Mouse (Mus musculus) neural tube, embryonic 14.5 days (tissue): ENCODE data around the gene Zbtb8a. TPM values are rescaled to one million over a fixed set of nuclear protein-coding genes. Genes with fewer than 3 reads are reported as not detected.
"Not testable (repeated sequence)": the region's sequence is repeated elsewhere in the genome, so short reads cannot be mapped to it uniquely, and the experiment has no call there.

Source experiments
- ATAC-seq: fragments of 200-750 bp; cut with Nextera tagmentation; 2 replicates; pipeline ENCODE4 v1.8.0; 2017; ENCODE audit warnings: low read depth, mild to moderate bottlenecking, moderate TSS enrichment, moderate library complexity
- H3K27ac ChIP-seq: fragments of 300-500 bp; sonication (generic); 2 replicates; pipeline ENCODE4 v1.5.1; 2014; ENCODE audit warnings: low read depth, mild to moderate bottlenecking, control low read depth, low read length, moderate library complexity, mixed read lengths
- H3K27me3 ChIP-seq: fragments of 300-500 bp; sonication (generic); 2 replicates; pipeline ENCODE4 v1.6.1; 2014; ENCODE audit warnings: low read length; ENCODE audit not compliant: control insufficient read depth, insufficient read depth
- H3K36me3 ChIP-seq: fragments of 300-500 bp; sonication (generic); 2 replicates; pipeline ENCODE4 v1.6.1; 2014; ENCODE audit warnings: low read length, mixed read lengths; ENCODE audit not compliant: control insufficient read depth, insufficient read depth
- H3K4me1 ChIP-seq: fragments of 300-500 bp; sonication (generic); 2 replicates; pipeline ENCODE4 v1.6.1; 2014; ENCODE audit warnings: low read length; ENCODE audit not compliant: control insufficient read depth, insufficient read depth
- H3K4me2 ChIP-seq: fragments of 300-500 bp; sonication (generic); 2 replicates; pipeline ENCODE4 v1.6.1; 2014; ENCODE audit warnings: mild to moderate bottlenecking, low read depth, low read length, control low read depth
- H3K4me3 ChIP-seq: fragments of 300-500 bp; sonication (generic); 2 replicates; pipeline ENCODE4 v1.5.1; 2014; ENCODE audit warnings: low read depth, low read length, control low read depth, mixed read lengths
- H3K9ac ChIP-seq: fragments of 300-500 bp; sonication (generic); replicated peaks from 2 replicates; pipeline ENCODE4 v1.6.1; 2014; ENCODE audit warnings: low read depth, mild to moderate bottlenecking, control low read depth, low read length, mixed read lengths
- H3K9me3 ChIP-seq: fragments of 300-500 bp; sonication (generic); 2 replicates; pipeline ENCODE4 v1.6.1; 2016; ENCODE audit warnings: low read length; ENCODE audit not compliant: control insufficient read depth
- whole genome bisulfite sequencing: fragments of 180-500 bp; shearing (Covaris S2); extraction: QIAGEN DNeasy Blood & Tissue Kit; methylation state at CpG from one replicate; pipeline ENCODE4 v1.1.7; 2014; 5-methylcytosine and 5-hydroxymethylcytosine counted together
- polyA plus RNA-seq: library from polyadenylated mRNA; unstranded; fragments of >200 nt; fragmentation: Nextera tagmentation; extraction: Ambion mirVana; gene quantifications from 2 replicates; pipeline ENCODE4 v1.2.1, GENCODE M21; 2014

Gene Zbtb8a
- polyA plus RNA-seq, 1 experiment from 2014 or later = 18.0 TPM

DNA sequence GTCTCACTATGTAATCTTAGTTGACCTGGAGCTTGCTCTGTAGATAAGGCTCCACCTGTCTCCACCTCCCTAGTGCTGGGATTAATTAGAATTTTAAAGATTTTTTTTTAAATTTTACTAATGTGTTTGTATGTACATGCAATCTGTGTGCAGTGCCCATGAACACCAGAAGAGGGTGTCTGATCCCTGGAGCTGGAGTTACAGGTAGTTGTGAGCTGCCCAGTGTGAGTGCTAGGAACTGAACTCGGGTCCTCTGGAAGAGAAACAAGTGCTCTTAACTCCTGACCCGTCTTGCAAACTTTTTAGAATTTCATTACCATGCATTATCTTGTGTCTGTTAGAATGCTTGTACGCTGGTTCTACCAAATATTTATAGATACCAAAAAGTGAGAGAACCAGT, 6.5 kb downstream of the Zbtb8a start:
- ATAC-seq = no peak
- H3K27me3 ChIP-seq = no peaks in the 10 kb centered on the region
- no peak overlapping the region for H3K4me2 ChIP-seq
- no peak overlapping the region for H3K9ac ChIP-seq
- H3K27ac ChIP-seq = no peak overlapping the region
- H3K4me1 ChIP-seq = no peaks in the 10 kb centered on the region
- H3K36me3 ChIP-seq = no peaks in the 10 kb centered on the region
- 95% methylated on average over 3 of the region's 3 CpGs for WGBS
- H3K4me3 ChIP-seq = no peak overlapping the region
- no peaks in the 10 kb centered on the region for H3K9me3 ChIP-seq

DNA sequence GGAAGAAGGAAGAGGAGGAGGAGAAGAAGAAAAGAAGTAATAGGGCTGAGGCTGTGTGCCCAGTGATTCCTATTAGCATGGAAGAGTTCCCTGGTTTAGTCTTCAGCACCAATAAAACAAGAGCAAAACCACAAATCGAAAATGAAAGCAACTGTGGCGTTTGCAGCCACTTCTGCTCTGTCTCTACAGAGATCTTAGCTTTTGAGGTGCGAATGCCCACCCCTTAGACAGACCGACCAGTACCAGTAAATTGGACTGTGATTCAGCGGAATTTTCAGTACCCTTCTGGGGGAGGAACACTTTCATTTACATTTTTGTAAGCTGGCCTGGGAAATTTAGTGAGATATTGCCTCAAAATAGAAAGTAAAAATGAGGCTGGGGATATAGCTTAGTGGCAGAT, 12.7 kb downstream of the Zbtb8a start:
- 87% methylated on average over 5 of the region's 5 CpGs for WGBS

GRCm38 (mm10) chr4:129364379-129364778, 13.5 kb downstream of the Zbtb8a start:
- Histone ChIP-seq H3K27me3 (no peaks in the 10 kb centered on the region), H3K9me3 (no peaks in the 10 kb centered on the region), H3K27ac (no peak overlapping the region), H3K4me1 (no peaks in the 10 kb centered on the region), H3K4me2 (no peak overlapping the region), H3K36me3 (peaks cover 5% of the 10 kb centered on the region; the same call in 1 of the 2 replicates), H3K4me3 (no peak overlapping the region), H3K9ac (no peak overlapping the region)
- WGBS = 92% methylated on average over 3 of the region's 3 CpGs
- ATAC-seq = no peak

More for the DNA sequence above, 12.7 kb downstream of the Zbtb8a start:
- Histone ChIP-seq H3K27me3 (no peaks in the 10 kb centered on the region), H3K4me1 (no peaks in the 10 kb centered on the region), H3K4me3 (no peak overlapping the region), H3K4me2 (no peak overlapping the region), H3K27ac (no peak overlapping the region), H3K9me3 (no peaks in the 10 kb centered on the region), H3K9ac (no peak overlapping the region), H3K36me3 (no peaks in the 10 kb centered on the region)
- ATAC-seq = no peak

- no peaks in the 10 kb centered on the region for H3K4me1 ChIP-seq
- peaks cover 6% of the 10 kb centered on the region; the same call in 1 of the 2 replicates for H3K36me3 ChIP-seq
- no peak for ATAC-seq
- no peaks in the 10 kb centered on the region for H3K27me3 ChIP-seq
- H3K4me2 ChIP-seq = no peak overlapping the region
- H3K9ac ChIP-seq = no peak overlapping the region
- WGBS = 93% methylated on average over 9 of the region's 9 CpGs
- no peak overlapping the region for H3K27ac ChIP-seq
- no peak overlapping the region for H3K4me3 ChIP-seq
- no peaks in the 10 kb centered on the region for H3K9me3 ChIP-seq
Observed at GRCm38 (mm10) chr4:129363463-129363862, 14.5 kb downstream of the Zbtb8a start.

- 84% methylated on average over 5 of the region's 5 CpGs for WGBS
- H3K9me3 ChIP-seq = no peaks in the 10 kb centered on the region
- H3K27ac ChIP-seq = no peak overlapping the region
- H3K4me1 ChIP-seq = no peaks in the 10 kb centered on the region
- no peak overlapping the region for H3K4me2 ChIP-seq
- peaks cover 6% of the 10 kb centered on the region; the same call in 1 of the 2 replicates for H3K36me3 ChIP-seq
- no peaks in the 10 kb centered on the region for H3K27me3 ChIP-seq
- H3K4me3 ChIP-seq = no peak overlapping the region
- ATAC-seq = no peak
- no peak overlapping the region for H3K9ac ChIP-seq
Observed at GRCm38 (mm10) chr4:129362771-129363170, 15.1 kb downstream of the Zbtb8a start.

DNA sequence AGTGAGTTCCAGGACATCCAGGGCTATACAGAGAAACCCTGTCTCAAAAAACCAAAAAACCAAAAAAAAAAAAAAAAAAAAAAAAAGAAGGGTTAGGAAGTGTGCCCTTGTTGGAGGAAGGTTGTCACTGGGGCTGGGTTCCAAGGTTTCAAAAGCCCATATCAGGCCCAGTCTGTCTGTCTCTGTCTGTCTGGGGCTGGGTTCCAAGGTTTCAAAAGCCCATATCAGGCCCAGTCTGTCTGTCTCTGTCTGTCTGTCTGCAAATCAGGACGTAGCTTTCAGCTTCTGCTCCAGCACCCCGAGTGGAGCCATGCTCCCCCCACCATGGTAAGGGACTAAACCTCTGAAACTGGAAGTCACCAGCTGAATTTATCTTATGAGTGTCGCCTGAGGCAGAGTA, 15.7 kb downstream of the Zbtb8a start:
- not testable (repeated sequence) for H3K27ac ChIP-seq, H3K9ac ChIP-seq, H3K36me3 ChIP-seq, H3K4me3 ChIP-seq, H3K9me3 ChIP-seq, H3K4me2 ChIP-seq, H3K4me1 ChIP-seq, ATAC-seq, H3K27me3 ChIP-seq
- 89% methylated on average over 3 of the region's 3 CpGs for WGBS

DNA sequence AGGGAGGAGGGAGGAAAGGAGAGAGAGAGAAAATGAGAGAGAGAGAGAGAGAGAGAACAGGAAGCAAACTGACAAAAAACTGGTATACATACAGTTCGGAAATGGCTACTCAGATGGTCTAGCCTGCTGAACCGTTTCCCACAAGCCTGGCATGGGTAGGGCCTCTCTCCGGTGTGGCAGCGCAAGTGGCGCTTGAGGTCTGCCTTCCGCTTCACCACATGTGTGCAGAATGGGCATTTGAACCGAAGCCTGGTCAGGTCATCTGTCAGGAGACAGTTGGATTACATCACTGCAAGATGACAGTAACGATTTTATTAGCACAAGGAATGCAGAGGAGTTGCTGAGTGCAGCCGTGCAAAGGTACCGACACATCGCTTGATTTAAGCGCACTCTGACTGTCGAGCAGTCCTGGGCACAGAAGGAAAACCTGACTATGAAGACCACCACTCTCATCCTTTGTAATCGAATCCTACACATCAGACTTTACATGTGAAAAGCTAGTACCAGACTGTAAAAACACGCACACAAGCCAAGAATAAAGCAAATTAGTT, 20.2 kb downstream of the Zbtb8a start:
- no peaks in the 10 kb centered on the region for H3K9me3 ChIP-seq
- H3K4me1 ChIP-seq = no peaks in the 10 kb centered on the region
- H3K36me3 ChIP-seq = peaks cover 15% of the 10 kb centered on the region
- no peak overlapping the region for H3K9ac ChIP-seq
- no peak for ATAC-seq
- WGBS = 90% methylated on average over 15 of the region's 15 CpGs
- H3K4me2 ChIP-seq = no peak overlapping the region
- no peaks in the 10 kb centered on the region for H3K27me3 ChIP-seq
- no peak overlapping the region for H3K4me3 ChIP-seq
- no peak overlapping the region for H3K27ac ChIP-seq

- Histone ChIP-seq H3K4me3 (no peak overlapping the region), H3K36me3 (peaks cover 10% of the 10 kb centered on the region), H3K27ac (no peak overlapping the region)
Observed at GRCm38 (mm10) chr4:129354236-129354635, 23.7 kb downstream of the Zbtb8a start.

DNA sequence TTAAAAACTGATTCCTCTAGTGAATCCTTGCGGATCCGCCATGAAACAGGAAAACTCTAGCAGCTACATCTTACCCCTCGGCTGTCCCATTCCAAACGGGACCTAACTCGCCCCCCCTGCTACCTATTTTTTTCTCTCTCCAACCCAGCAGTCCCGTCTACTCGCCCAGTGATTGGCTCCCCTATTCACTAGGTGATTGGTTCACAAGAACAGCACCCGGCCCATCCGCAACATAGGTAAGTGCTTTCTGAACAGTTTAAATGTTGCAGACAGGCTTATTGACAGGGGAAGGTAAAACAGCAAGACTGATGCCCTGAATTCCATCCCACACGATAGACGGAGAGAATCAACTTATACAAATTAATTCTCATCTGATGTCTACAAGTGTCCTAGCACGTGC, 24.7 kb downstream of the Zbtb8a start:
- Histone ChIP-seq H3K4me1 (no peaks in the 10 kb centered on the region), H3K27ac (no peak overlapping the region), H3K36me3 (peaks cover 10% of the 10 kb centered on the region), H3K4me2 (no peak overlapping the region), H3K9ac (no peak overlapping the region), H3K9me3 (no peaks in the 10 kb centered on the region), H3K27me3 (no peaks in the 10 kb centered on the region), H3K4me3 (no peak overlapping the region)
- WGBS = 92% methylated on average over 12 of the region's 12 CpGs
- ATAC-seq = no peak

More at GRCm38 (mm10) chr4:129354236-129354635, 23.7 kb downstream of the Zbtb8a start:
- Histone ChIP-seq H3K9me3 (no peaks in the 10 kb centered on the region), H3K4me2 (no peak overlapping the region), H3K9ac (no peak overlapping the region), H3K27me3 (no peaks in the 10 kb centered on the region), H3K4me1 (no peaks in the 10 kb centered on the region)
- ATAC-seq = no peak
- WGBS = 85% methylated on average over 15 of the region's 15 CpGs
